Mouse (Mus musculus) brain, embryonic 14.5 days (tissue): Measurements from ENCODE around the gene Sf3b1. TPM values are rescaled to one million over a fixed set of nuclear protein-coding genes. Genes with fewer than 3 reads are reported as not detected.
A peak's percentile ranks its signal among the peaks of the same experiment; 100 is the strongest.
"Not testable (repeated sequence)": the region's sequence is repeated elsewhere in the genome, so short reads cannot be mapped to it uniquely, and the experiment has no call there.

Experiments
- DNase-seq: peaks from one replicate; pipeline ENCODE4 v3.0.0-alpha.2; 2011; ENCODE audit warnings: low read depth
- CTCF ChIP-seq: fragments of 200-500 bp; IDR thresholded peaks from 2 replicates; pipeline ENCODE4 v1.5.1; 2012; ENCODE audit warnings: inconsistent platforms, mild to moderate bottlenecking, moderate library complexity, borderline replicate concordance; ENCODE audit not compliant: insufficient read depth, insufficient read length; ENCODE audit errors: extremely low read depth
- POLR2A ChIP-seq: fragments of 200-500 bp; IDR thresholded peaks from 2 replicates; pipeline ENCODE4 v1.6.1; 2012; ENCODE audit warnings: mild to moderate bottlenecking, inconsistent platforms, borderline replicate concordance; ENCODE audit not compliant: poor library complexity, insufficient read depth, insufficient read length, severe bottlenecking; ENCODE audit errors: extremely low read depth
- polyA plus RNA-seq: library from polyadenylated mRNA; depleted of rRNA; stranded (reverse); fragments of >200 nt; gene quantifications from 2 replicates; pipeline ENCODE4 v1.2.3, GENCODE M21; 2012

Gene Sf3b1
- polyA plus RNA-seq, 1 experiment, result 211 TPM

DNA sequence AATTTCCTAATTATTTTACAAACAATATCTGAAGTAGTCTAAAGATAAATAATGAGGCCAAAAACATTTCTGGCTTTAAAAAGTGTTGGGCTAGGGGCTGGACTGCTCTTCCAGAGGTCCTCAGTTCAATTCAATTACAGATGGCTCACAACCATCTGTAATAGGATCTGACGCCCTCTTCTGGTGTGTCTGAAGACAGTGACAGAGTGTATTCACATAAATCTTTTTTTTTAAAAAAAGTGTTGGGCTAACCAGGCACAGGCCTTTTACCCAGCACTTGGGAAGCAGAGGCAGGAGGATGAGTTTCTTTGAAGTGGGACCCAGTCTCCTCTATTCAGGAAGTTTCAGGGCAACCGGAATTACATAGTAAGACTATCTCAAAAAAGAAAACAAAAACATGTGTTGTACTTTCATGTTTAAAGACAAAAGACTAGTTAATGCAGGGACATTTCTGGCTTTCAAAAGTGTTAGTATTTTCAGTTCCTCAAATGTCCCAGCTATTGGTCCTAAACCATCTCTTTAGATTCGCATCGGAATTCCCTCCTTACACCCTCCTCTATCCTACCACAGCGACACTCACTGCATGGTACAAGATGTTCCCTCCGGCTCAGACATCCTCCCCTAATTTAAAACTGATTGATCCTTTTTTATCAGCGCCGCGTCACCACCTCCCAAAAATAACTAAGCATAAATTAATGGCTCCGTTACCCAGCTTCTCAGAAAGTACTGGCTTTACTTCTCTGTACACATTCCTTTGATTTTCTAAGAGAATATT lies 1.4 kb downstream of the Sf3b1 start:
- DNase-seq, result peak; percentile 24
- TF ChIP-seq CTCF, result no peak
- no peak for TF ChIP-seq POLR2A

DNA sequence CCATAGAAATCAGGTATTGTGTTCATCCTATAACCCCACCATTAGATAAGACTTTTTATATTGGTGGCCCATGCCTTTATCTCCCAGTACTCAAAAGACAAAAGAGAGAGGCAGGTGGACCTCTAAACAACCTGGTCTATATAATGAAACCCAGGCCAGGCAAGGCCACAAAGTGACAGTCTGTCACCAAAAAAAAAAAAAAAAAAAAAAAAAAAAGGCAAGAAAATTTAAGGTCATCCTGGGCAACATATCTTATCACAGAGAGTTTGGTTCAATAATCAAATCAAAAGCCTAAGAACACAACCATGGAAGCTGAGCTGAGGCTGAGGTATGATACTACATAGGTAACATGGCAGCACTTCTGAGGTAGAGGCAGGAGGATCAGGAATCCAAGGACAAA lies 5.4 kb downstream of the Sf3b1 start:
- no peak for DNase-seq
- TF ChIP-seq POLR2A (no peak), CTCF (no peak)

DNA sequence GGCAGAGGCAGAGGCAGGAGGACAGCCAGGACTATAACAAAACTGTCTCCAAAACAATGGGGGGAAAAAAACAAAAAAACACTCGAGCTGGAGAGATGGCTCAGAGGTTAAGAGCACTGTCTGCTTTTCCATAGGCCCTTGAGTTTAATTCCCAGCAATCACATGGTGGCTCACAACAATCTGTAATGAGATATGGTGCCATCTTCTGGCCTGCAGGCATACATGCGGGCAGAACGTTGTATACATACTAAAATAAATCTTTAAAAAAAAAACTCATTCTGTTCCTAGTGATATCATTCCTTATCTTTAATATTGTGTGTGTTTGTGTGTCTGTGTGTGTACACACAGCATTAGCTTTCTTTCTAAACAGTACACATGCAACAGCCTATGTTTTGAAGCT lies 14.8 kb downstream of the Sf3b1 start:
- DNase-seq, result peak; percentile 12
- TF ChIP-seq POLR2A (no peak), CTCF (no peak)

DNA sequence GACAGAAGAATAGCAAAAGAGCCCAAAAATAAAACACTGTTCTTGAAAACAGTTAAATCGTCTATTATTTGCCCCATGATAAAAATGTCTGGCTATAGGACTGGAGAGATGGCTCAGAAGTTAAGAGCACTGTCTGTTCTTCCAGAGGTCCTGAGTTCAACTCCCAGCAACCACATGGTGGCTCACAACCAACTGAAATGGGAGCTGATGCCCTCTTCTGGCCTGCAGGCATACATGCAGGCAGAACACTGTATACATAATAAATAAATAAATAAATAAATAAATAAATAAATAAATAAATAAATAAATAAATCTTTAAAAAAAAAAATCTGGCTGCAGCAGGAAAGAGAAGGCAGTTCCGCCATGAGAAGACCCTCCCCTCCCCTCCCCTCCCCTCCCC lies 19.0 kb downstream of the Sf3b1 start:
- not testable (repeated sequence) for DNase-seq

DNA sequence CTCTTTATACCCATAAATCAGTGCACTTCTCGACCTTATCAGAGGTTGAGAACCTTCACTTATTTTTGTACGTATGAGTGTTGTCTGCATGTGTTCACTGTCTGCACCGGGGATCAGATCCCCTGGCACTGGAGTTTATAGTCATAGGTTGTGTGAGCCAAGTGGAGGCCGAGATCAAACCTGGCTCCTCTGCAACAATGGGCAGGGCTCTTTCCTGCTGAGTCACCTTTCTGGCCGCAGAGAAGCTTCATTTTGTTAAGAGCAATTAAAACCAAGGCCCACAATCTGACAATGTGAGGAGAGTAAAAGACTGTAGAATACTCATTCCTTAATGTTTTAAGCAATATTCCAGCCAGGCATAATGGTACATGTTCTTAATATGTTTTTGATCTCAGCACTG lies 33.7 kb downstream of the Sf3b1 start:
- no peak for DNase-seq

DNA sequence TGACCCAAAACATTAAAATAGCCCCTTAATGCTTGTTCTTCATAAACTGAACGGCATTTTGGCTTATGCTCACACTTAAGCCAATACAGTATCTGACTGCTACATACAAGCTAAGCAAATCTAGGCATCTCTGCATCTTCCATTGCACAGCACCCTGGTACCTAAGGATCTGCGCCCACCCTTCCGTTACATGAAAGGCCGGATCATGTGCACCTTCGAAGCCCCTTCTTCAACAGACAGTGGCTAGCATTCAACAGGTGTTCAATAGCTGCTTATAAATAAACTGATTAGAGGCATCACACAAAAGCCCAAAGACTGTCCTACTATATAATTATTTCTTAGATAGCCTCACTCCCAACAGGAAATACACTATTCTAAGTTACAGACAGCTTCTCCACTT lies 41.0 kb downstream of the Sf3b1 start:
- TF ChIP-seq CTCF, result no peak
- no peak for TF ChIP-seq POLR2A
- no peak for DNase-seq

More for the DNA sequence above, 33.7 kb downstream of the Sf3b1 start:
- TF ChIP-seq POLR2A (no peak), CTCF (no peak)

DNA sequence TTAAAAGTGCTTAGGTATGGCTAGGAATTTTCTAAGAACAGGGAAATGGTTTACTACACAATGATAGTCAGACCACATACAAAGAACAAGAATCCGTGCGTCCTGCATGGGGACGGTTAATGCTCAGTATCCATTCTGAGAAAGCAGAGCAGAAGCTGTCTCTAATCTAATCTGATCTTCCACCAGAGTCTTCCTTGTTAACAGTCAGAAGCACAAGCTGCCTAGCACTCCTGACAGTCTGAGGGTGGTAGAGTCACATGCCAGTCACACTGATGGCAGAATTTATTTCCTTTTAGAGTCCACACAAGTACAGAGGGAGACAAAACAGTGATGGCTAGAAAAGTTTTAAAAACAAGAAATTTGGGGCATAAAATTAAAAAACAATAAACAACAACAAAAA lies 41.5 kb downstream of the Sf3b1 start:
- TF ChIP-seq POLR2A (no peak), CTCF (no peak)
- no peak for DNase-seq

DNA sequence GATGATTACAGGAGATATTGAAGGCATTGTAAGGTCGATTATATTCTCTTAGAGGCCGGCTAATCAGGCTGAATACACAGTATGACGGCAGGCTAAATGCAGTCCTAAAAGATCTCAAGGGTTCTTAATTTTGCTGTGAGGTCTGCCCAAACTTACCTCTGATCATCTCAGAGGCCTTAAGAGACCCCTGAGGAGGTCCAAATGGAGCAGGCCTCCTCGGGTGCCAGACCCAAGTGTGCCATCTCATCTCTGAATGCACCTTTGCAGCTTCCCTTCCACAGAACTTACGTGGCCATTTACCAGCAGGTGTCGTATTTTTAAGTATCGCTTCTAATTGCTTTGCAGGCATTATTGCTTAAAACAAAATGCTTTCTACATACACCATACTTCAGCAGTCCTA lies 43.1 kb downstream of the Sf3b1 start:
- no peak for DNase-seq
- no peak for TF ChIP-seq POLR2A
- TF ChIP-seq CTCF, result no peak

DNA sequence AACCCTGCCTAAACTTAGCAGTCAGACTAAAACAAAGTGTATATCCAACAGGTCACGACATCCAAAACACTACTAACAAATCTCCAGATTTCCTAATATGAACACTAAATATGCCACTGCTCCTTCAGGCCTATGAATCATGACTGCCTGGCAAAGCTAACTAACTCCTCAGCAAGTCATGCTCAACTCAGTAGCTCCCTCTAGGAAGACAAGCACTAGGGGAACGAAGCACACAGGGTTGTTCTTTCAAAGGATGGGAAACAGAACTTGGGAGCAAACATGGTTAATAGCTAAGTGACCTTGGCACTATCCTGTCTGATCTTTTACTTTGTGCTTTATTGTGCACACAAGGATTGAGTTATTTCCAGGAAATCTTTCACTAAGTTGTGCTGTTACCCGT lies 43.9 kb downstream of the Sf3b1 start:
- TF ChIP-seq CTCF (peak; percentile 31; the same call in 1 of the 2 replicates), POLR2A (no peak)
- DNase-seq, result peak; percentile 27

DNA sequence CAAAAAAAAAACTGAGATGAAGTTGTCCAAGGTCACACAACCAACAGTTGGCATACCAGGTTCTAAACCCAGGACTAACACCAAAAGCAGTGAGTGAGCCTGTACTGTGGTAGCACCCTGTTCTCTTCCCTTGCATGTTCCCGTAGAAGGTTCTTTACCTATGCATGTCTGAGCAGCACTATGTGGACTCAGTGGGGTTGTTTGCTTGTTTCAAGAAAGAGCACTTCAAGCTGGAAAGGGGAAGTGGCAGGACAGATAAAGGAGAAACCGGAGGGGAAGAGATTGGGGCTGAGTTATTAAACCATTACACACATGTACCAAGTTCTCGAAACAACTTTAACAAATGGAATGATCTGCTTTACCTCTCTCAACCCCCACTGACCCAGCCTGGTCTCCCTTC lies 44.6 kb downstream of the Sf3b1 start:
- TF ChIP-seq CTCF (no peak), POLR2A (no peak)
- no peak for DNase-seq

DNA sequence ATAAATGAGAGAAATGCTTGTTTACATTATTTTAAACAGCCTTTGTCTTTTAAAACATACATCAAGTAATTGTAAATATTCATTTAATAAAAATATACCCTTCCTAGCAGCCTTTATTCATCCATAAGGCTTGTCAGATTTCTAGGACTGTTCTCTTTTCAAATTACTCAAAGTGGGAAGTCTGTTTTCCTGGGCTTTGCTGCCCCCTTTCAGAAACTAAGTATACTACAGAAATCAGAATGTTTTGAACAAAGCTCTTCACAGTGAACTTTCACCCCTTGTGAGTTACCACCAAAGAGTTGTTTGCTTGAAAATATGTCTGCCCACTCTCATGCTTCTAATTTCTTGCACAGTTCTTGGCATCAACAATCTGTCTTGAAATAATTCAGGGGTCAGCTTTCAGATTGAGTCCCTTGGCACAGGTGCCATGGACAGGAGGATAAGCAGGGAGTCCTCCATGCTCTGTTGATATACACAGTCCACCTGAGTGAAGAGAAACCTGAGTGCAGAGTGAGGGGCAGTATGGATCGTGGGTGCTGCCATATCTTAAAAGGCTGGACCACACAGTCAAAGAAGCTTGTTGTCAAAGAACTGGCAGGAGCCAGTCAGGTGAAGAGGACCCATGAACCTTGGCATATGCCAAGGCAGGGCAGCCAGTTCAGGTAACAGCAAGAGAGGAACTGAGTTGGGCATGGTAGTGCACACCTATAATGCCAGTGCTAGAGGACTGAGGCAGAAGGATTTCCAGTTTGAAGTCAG lies 47.9 kb downstream of the Sf3b1 start:
- DNase-seq, result peak; percentile 75
- TF ChIP-seq POLR2A, result no peak
- no peak for TF ChIP-seq CTCF
